Comparison of ENCODE assay signal across 31 mouse cellular contexts in the genomic region with DNA sequence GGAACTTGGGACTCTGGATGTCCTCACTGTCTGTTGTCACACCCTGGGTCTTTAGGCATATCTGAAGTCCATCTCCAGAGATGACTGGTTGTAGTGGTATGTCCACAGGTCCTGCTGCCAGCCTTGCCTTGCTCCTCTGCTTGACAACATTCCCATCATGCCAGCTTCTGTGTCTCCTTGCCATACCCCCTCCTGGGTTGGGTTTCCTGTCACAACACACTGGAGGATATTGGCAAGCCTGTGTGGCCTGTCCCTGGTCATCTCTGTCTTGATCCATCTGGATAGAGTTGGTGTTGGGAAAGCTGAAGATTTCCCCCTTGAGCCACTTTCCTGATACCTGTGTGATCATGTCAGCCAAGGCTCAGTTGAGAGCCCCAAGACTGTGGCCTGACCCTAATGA. TPM values are rescaled to one million over a fixed set of nuclear protein-coding genes. Genes with fewer than 3 reads are reported as not detected.
DNase-seq lines count a peak whose midpoint lies in the region; ATAC-seq and TF ChIP-seq lines count a peak whose summit lies in the region.
"Had no signal": no experiment of that assay in that cellular context is flagged by ENCODE, and none has a peak within 500 bp of the region (broad histone marks: within the 10 kb centered on the region; RNA-seq: fewer than 3 reads in every experiment).

No protein-coding gene starts in this region.

- H3K9ac ChIP-seq in hindbrain, embryonic 13.5 days, result 0 out of 2 replicates have a peak overlapping the region, but pooled peaks have one; percentile 13
- no peak overlapping the region for H3K9ac ChIP-seq in hindbrain, embryonic 14.5 days
- H3K9ac ChIP-seq: embryonic facial prominence, embryonic 13.5 days; forebrain, embryonic 12.5 days; hindbrain, embryonic 15.5 days; intestine, embryonic 15.5 days; limb, embryonic 15.5 days; liver, embryonic 14.5 days; lung, embryonic 14.5 days had no signal

- H3K27me3 ChIP-seq in hindbrain, embryonic 13.5 days, result no peaks in the 10 kb centered on the region
- no peaks in the 10 kb centered on the region for H3K27me3 ChIP-seq in hindbrain, embryonic 14.5 days (ENCODE audit: control insufficient read depth, insufficient read depth, low read length)
- H3K27me3 ChIP-seq in cerebellum, adult 2 months (ENCODE audit: control insufficient read depth, insufficient read depth, low read length), result no peaks in the 10 kb centered on the region
- H3K27me3 ChIP-seq: embryonic facial prominence, embryonic 13.5 days; forebrain, embryonic 12.5 days; hindbrain, embryonic 15.5 days; intestine, embryonic 15.5 days; limb, embryonic 15.5 days had no signal

- ATAC-seq in hindbrain, embryonic 13.5 days (ENCODE audit: low FRiP score), result no peak
- no peak for ATAC-seq in hindbrain, embryonic 14.5 days (ENCODE audit: low FRiP score)
- ATAC-seq: activated CD4-positive, CD25-positive, alpha-beta regulatory T cell, adult 4 months; intestine, embryonic 15.5 days; midbrain, embryonic 16.5 days had no signal

- TF ChIP-seq CTCF in cerebellum, adult 2 months (IDR thresholded peaks at IDR 0.05; ENCODE audit: borderline replicate concordance, insufficient read depth, low read depth, low read length), result no peak

- H3K4me1 ChIP-seq in hindbrain, embryonic 13.5 days (replicated peaks), result peaks cover 51% of the 10 kb centered on the region
- H3K4me1 ChIP-seq in hindbrain, embryonic 14.5 days (replicated peaks; ENCODE audit: control insufficient read depth, insufficient read depth, low read length), result no peaks in the 10 kb centered on the region
- H3K4me1 ChIP-seq in cerebellum, adult 2 months (ENCODE audit: control insufficient read depth, insufficient read depth, low read length), result peaks cover 64% of the 10 kb centered on the region

- H3K27ac ChIP-seq in hindbrain, embryonic 13.5 days, result no peak overlapping the region
- no peak overlapping the region for H3K27ac ChIP-seq in hindbrain, embryonic 14.5 days
- H3K27ac ChIP-seq in cerebellum, adult 2 months (ENCODE audit: insufficient read depth, low read length), result peak overlapping the region; percentile 86
- H3K27ac ChIP-seq: embryonic facial prominence, embryonic 13.5 days; forebrain, embryonic 12.5 days; hindbrain, embryonic 15.5 days; intestine, embryonic 15.5 days; limb, embryonic 15.5 days; liver, embryonic 14.5 days; midbrain, embryonic 10.5 days had no signal

- no peak overlapping the region for H3K4me3 ChIP-seq in hindbrain, embryonic 13.5 days
- no peak overlapping the region for H3K4me3 ChIP-seq in hindbrain, embryonic 14.5 days (replicated peaks; ENCODE audit: low read length)
- no peak overlapping the region for H3K4me3 ChIP-seq in cerebellum, adult 2 months (replicated peaks; ENCODE audit: insufficient read depth, low read depth, low read length)
- H3K4me3 ChIP-seq: embryonic facial prominence, embryonic 13.5 days; erythroblast, embryonic 14.5 days; forebrain, embryonic 12.5 days; hindbrain, embryonic 15.5 days; intestine, embryonic 15.5 days; limb, embryonic 15.5 days; midbrain, embryonic 10.5 days had no signal

- no peak overlapping the region for H3K4me2 ChIP-seq in hindbrain, embryonic 13.5 days
- H3K4me2 ChIP-seq in hindbrain, embryonic 14.5 days (replicated peaks), result no peak overlapping the region
- H3K4me2 ChIP-seq: embryonic facial prominence, embryonic 13.5 days; forebrain, embryonic 12.5 days; hindbrain, embryonic 15.5 days; intestine, embryonic 15.5 days; limb, embryonic 15.5 days; lung, embryonic 14.5 days had no signal

- no peak for TF ChIP-seq POLR2A in cerebellum, adult 2 months (IDR thresholded peaks at IDR 0.05; ENCODE audit: borderline replicate concordance, insufficient read depth, low read length)

- H3K9me3 ChIP-seq in hindbrain, embryonic 13.5 days, result no peaks in the 10 kb centered on the region
- no peaks in the 10 kb centered on the region for H3K9me3 ChIP-seq in hindbrain, embryonic 14.5 days (ENCODE audit: control insufficient read depth, low read length)
- H3K9me3 ChIP-seq: embryonic facial prominence, embryonic 13.5 days; forebrain, embryonic 12.5 days; hindbrain, embryonic 15.5 days; intestine, embryonic 15.5 days; limb, embryonic 15.5 days; midbrain, embryonic 10.5 days had no signal

- H3K36me3 ChIP-seq in hindbrain, embryonic 13.5 days, result peaks cover 9% of the 10 kb centered on the region; the same call in 1 of the 2 replicates
- H3K36me3 ChIP-seq in hindbrain, embryonic 14.5 days (replicated peaks; ENCODE audit: control insufficient read depth, insufficient read depth), result no peaks in the 10 kb centered on the region
- H3K36me3 ChIP-seq: embryonic facial prominence, embryonic 13.5 days; hindbrain, embryonic 15.5 days; intestine, embryonic 15.5 days had no signal

- no peak for DNase-seq in hindbrain, embryonic 14.5 days (ENCODE audit: low spot score)
- peak; percentile 64 for DNase-seq in cerebellum, adult 11 months
- peak; percentile 75 to 89 for DNase-seq in cerebellum, adult 2 months
- DNase-seq in cerebellum, postnatal 25 days, result peak; percentile 75 to 77
- no peak for DNase-seq in left cerebral cortex, adult 9 months (ENCODE audit: low spot score in 2 of 2)
- DNase-seq in layer of hippocampus, adult 9-11 months, result no peak
- DNase-seq: adrenal gland, adult 8-10 months; heart, postnatal 36 days; kidney, adult 9 months; kidney, postnatal 25 days; lung, embryonic 14.5 days; lung, postnatal 4 days; right cerebral cortex, adult 18-20 months; right cerebral cortex, postnatal 4 days; thymus, adult 18-20 months; thymus, postnatal 36 days had no signal

RNA-seq across cellular contexts. Expression of a gene that starts 14.9 kb away (rescaled TPM):
- polyA plus RNA-seq in hindbrain, embryonic 13.5 days (2015; fragmentation: Nextera tagmentation; extraction: Ambion mirVana), result 66.0 and 66.7 TPM in 2 replicates
- polyA plus RNA-seq in hindbrain, embryonic 14.5 days (2014; fragmentation: Nextera tagmentation; extraction: Ambion mirVana), result 62.2 and 64.3 TPM in 2 replicates
- 45.8 and 50.9 TPM in 2 replicates for polyA plus RNA-seq in cerebellum, adult 2 months (2012; rRNA removed)

RNA-seq across cellular contexts. Expression of a gene that starts 37.6 kb away (rescaled TPM):
- 27.1 and 29.6 TPM in 2 replicates for polyA plus RNA-seq in hindbrain, embryonic 13.5 days (2015; fragmentation: Nextera tagmentation; extraction: Ambion mirVana)
- 14.1 and 15.9 TPM in 2 replicates for polyA plus RNA-seq in hindbrain, embryonic 14.5 days (2014; fragmentation: Nextera tagmentation; extraction: Ambion mirVana)
- 0.65 and 0.71 TPM in 2 replicates for polyA plus RNA-seq in cerebellum, adult 2 months (2012; rRNA removed)

RNA-seq across cellular contexts. Expression of a gene that starts 40.6 kb away (rescaled TPM):
- not detected in 2 replicates for polyA plus RNA-seq in hindbrain, embryonic 13.5 days (2015; fragmentation: Nextera tagmentation; extraction: Ambion mirVana)
- not detected in 2 replicates for polyA plus RNA-seq in hindbrain, embryonic 14.5 days (2014; fragmentation: Nextera tagmentation; extraction: Ambion mirVana)
- not detected in 2 replicates for polyA plus RNA-seq in cerebellum, adult 2 months (2012; rRNA removed)
- polyA plus RNA-seq: activated CD4-positive, CD25-positive, alpha-beta regulatory T cell, adult 4 months; C2C12; embryonic facial prominence, embryonic 13.5 days; erythroblast, embryonic 14.5 days; forebrain, embryonic 12.5 days; heart, embryonic 14.5 days; hindbrain, embryonic 15.5 days; intestine, embryonic 15.5 days; limb, embryonic 15.5 days; liver, embryonic 14.5 days; lung, embryonic 14.5 days; midbrain, embryonic 10.5 days; midbrain, embryonic 16.5 days; neural tube, embryonic 14.5 days; stomach, embryonic 16.5 days had no signal

RNA-seq across cellular contexts. Expression of a gene that starts 48.0 kb away (rescaled TPM):
- polyA plus RNA-seq in hindbrain, embryonic 13.5 days (2015; fragmentation: Nextera tagmentation; extraction: Ambion mirVana), result 20.0 and 23.5 TPM in 2 replicates
- polyA plus RNA-seq in hindbrain, embryonic 14.5 days (2014; fragmentation: Nextera tagmentation; extraction: Ambion mirVana), result 13.9 and 16.4 TPM in 2 replicates
- 15.6 and 20.9 TPM in 2 replicates for polyA plus RNA-seq in cerebellum, adult 2 months (2012; rRNA removed)

Comparison
In these comparisons a context has a peak if more than half of its experiments do, and no peak if none do; other contexts are left out.
1. DNase-seq: peak in cerebellum, adult 11 months (single experiment), cerebellum, adult 2 months (2 of 2) and cerebellum, postnatal 25 days (2 of 2); none in hindbrain, embryonic 14.5 days (single experiment), left cerebral cortex, adult 9 months (0 of 2) and layer of hippocampus, adult 9-11 months (single experiment).